Mouse (Mus musculus): Measurements from ENCODE around the gene Rsph1.

Gene Rsph1

GRCm38 (mm10) chr17:31304895-31305775 lies 28.0 kb upstream of the Rsph1 start:
- DNase-seq (ENCODE audit: inconsistent age in 2 of 2, low spot score in 1 of 2) = peak; percentile 89 to 91

DNA sequence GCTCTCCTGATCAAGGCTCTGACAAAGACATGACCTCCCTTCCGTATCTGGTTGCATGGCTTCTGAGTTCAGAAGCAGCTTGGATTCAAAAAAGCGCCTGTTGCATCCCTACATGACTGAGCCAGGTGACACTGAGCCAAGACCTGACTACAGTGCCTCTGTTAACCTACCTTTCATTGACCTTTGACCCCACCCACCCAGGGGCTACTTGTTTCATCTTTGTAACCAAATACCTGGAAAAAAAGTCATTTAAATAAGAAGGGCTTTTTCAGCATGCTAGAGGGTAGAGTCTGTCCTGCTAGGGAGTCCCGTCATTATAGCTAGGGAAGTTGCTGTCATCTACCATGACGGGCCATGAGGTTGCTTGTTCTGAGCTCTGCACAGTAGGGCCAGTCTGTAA lies 26.2 kb upstream of the Rsph1 start:
- DNase-seq (ENCODE audit: inconsistent age in 2 of 2, low spot score in 1 of 2) = no peak

- no peak for DNase-seq (ENCODE audit: inconsistent age in 2 of 2, low spot score in 1 of 2)
Measured at GRCm38 (mm10) chr17:31300736-31301135, 23.6 kb upstream of the Rsph1 start.

DNA sequence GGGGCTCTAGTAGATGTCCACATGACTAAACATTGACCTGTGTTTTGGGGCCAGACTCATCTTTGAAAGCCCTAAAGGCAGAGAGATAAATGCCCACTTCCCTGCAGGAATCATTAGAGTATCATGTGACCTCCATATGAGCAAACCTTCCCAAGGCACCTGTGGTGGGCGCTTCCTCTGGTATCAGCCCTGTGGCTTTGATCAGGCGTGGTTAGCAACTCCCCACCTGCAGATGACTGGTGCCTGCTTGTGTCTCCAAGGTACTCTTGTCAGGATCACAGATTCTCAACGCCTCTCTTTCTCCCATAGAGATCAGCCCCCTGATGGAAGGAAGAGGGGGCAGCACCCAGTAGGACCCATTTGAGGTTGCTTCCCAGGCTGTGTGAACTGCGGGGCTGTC lies 22.8 kb upstream of the Rsph1 start:
- no peak for DNase-seq (ENCODE audit: inconsistent age in 2 of 2, low spot score in 1 of 2)

DNA sequence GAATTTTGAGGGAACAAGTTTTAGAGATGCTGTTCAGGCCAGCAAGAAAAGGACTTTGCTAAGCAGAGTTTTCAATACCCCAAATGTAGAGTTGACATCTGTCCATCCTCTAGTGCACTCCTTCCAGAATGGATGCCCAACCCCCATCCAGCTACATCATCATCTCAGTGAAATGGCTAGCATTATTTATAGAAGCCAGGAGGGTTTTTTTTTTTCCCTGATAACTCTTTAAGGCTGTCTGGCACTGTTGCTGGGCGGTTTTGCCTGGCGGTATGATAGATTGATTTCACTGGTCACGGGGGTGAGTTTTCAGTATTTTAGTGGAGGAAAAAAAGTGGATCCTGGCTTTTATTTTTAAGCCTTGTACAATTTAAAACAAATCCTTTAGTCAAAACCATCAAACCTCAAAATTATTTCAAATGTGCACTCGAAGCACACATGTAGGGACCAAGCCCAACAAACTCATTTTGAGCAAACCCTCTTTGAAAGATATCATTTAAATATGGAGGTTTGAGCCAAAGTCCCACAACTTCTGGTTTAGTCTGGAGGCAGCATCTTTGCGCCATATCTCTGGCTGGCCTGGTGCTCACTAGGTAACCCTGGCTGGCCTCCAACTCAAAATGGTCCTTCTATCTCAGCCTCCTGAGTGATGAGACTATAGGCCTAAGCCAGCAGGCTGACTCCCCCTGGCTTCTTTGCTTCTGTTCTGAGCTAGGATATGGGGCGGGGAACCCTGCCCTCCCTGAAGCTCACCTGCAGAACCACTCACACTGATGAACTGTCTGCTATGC lies 21.4 kb upstream of the Rsph1 start:
- DNase-seq (ENCODE audit: inconsistent age in 2 of 2, low spot score in 1 of 2) = peak in 1 of 2 experiments; percentile 60

- peak; percentile 86 to 95 for DNase-seq (ENCODE audit: inconsistent age in 2 of 2, low spot score in 1 of 2)
Measured at GRCm38 (mm10) chr17:31297521-31297939, 20.3 kb upstream of the Rsph1 start.

DNA sequence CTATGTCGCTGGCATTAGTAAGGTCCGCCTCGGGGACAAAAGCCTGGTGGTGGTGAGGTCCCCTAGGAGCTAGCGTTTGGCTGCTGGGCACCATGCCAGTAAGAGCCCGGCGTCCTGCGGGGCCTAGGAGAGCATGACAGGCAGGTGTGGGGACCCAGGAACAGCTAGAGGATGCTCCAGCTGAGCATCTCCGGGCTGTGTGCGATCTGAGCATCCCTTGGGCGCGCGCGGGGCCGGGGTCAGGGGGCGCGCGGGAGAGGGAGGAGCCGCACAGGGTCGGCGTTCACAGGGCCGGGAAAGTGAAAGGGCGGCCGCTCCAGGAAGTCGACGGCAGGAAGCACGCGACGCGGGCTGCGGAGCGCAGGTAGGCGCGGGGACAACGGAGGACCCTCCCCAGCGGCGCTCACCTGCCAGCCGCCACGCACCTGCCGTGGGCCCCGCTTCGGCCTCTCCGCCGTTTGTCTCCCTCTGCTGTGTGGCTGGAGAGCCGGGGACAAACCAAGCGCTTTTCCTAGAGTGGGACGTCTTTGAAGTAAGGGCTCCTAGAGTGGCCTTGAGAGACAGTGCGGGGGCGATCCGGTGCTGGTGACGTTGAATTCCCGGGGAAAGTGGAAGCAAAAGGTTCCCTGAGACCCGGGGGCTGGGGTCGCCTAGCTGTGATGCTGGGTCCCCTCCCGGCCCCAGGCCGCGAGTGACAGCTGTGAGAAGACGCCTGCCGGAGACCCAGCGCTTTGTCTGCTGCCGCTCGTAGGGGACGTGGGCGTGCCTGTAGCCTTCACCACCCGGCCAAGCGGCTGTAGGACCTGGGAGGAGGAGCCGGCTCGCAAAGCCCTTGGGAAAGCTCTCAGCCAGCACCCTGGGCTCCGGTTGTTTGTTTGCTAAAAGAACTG lies 19.0 kb upstream of the Rsph1 start:
- DNase-seq (ENCODE audit: inconsistent age in 2 of 2, low spot score in 1 of 2) = peak; percentile 92 to 96

- DNase-seq (ENCODE audit: inconsistent age in 2 of 2, low spot score in 1 of 2) = peak; percentile 63 to 90
Measured at GRCm38 (mm10) chr17:31295215-31295891, 18.2 kb upstream of the Rsph1 start.

DNA sequence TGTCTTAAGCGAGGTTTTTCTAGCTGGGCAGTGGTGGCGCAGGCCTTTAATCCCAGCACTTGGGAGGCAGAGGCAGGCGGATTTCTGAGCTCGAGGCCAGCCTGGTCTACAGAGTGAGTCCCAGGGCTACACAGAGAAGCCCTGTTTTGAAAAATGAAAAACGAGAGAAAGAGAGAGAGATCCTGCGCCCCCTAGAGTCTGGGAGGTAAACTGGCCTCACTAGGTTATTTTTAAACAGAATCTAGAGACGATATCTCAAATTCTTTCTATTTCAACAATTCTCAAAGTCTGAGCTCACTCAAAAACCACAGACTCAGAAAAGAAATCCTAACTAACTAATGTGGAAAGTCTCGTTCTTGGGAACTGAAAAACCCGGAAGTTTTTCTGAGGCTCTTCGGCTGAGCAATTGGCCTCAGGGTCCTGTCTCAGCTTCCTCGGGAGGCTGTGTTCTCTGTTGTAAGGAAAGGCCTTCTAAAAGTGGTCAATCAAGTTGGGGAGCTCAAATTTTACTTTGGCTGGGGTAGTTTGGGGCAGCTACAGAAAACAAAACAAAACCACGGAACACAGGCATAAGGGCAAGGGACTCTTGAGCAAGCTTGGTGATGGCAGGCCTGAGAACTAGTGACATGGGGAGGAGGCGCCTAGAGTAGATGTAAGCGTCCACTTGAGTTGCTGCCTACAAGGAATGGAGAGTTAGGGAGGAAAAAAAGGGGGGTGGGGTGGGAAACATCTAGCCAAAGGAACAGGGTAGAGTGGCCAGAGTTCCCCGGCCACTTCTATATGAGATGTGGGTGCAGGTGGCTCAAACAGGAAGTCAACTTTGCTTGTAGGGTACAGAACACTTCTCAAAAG lies 17.4 kb upstream of the Rsph1 start:
- peak in 1 of 2 experiments; percentile 76 for DNase-seq (ENCODE audit: inconsistent age in 2 of 2, low spot score in 1 of 2)

DNA sequence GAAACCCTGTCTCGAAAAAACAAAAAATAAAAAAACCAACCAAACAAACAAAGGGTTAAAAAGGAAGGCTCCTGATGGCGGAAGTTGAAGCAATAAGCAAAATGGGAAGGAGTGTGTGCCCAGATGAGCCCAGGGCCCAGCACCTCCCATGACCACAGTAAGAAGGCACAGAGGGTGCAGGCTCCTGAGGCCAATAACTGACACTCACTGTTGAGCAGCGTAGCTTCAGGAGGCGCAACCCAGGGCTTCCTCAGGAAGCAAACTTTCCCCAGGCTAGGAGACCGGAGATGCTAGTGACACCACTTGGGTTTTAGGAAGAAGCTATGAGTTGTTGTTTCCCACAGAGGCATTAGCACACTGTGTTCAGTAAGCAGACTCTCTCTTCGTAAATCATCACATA lies 13.7 kb upstream of the Rsph1 start:
- peak in 1 of 2 experiments; percentile 59 for DNase-seq (ENCODE audit: inconsistent age in 2 of 2, low spot score in 1 of 2)

GRCm38 (mm10) chr17:31290311-31290710 lies 13.1 kb upstream of the Rsph1 start:
- no peak for DNase-seq (ENCODE audit: inconsistent age in 2 of 2, low spot score in 1 of 2)

DNA sequence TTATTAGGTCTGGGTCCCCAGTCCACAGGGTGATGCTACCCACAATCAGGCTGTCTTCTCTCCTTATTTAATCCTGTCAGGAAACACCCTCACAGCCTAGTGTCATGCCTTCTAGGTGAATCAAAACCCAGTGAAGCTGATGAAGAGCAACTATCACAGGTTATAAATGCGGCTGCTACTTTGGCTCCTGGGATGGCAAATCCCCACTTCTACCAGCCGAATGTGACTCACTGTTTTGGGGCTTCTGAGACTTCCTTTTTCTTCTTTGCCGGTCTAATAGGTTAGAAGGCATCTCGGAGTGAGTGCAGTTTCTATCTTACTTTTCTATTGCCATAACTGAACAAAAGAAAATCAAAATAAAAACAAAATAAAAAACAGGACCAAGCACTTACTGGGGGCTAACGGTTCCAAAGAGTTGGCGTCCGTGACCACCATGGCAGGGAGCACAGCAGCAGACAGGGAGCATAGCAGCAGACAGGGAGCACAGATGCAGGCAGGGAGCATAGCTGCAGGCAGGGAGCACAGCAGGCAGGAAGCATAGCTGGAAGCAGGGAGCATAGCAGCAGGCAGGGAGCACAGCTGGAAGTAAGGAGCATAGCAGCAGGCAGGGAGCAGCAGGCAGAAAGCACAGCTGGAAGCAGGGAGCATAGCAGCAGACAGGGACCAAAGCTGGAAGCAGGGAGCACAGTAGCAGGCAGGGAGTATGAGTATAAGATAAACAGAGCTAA lies 12.0 kb upstream of the Rsph1 start:
- DNase-seq (ENCODE audit: inconsistent age in 2 of 2, low spot score in 1 of 2) = no peak

DNA sequence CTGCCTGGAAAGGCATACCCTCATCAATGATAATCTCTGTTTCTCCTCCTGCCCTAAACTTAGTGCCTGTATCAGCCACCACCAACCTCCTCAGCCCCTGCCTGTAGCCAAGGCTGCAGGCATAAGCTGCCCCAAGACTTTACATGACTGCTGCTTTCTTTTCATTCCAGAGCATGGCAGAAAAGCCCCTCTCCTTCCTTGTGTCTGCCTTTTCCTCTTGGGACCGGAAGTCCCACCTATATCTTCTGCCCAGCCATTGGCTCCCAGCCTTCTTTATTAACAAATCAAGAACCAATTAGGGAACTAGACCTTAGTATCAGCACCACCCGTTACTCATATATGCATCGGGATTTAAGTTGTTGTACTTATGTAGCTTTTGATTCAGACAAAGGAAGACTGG lies 10.0 kb upstream of the Rsph1 start:
- DNase-seq (ENCODE audit: inconsistent age in 2 of 2, low spot score in 1 of 2) = no peak

- DNase-seq (ENCODE audit: inconsistent age in 2 of 2, low spot score in 1 of 2) = no peak
Measured at GRCm38 (mm10) chr17:31286492-31286891, 9.3 kb upstream of the Rsph1 start, which contains the start of gene Slc37a1. Gene Slc37a1, plus strand, starts transcription at chr17:31286792.

DNA sequence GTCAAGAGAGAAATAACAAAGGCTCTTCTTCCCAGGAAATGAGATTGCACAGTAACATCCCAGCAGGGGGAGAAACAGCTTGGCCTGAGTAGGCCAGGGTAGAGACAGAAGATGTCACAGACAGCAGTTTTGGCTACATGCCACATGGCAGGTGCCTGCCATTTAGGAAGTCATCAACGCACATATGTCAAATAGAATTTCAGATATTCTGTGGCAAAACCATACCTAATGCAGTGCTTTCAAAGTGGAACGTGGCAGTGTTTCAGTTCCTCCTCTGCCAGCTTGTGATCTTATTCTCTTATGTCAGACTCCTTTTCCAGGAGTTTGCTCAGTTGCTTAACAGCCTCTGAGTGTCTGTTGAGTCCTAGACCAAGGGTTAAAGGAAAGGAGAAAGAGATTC lies 8.7 kb upstream of the Rsph1 start:
- DNase-seq (ENCODE audit: inconsistent age in 2 of 2, low spot score in 1 of 2) = no peak

- DNase-seq (ENCODE audit: inconsistent age in 2 of 2, low spot score in 1 of 2) = no peak
Measured at GRCm38 (mm10) chr17:31282687-31283053, 5.5 kb upstream of the Rsph1 start.

- peak in 1 of 2 experiments; percentile 46 for DNase-seq (ENCODE audit: inconsistent age in 2 of 2, low spot score in 1 of 2)
Measured at GRCm38 (mm10) chr17:31281830-31282686, 4.9 kb upstream of the Rsph1 start.

DNA sequence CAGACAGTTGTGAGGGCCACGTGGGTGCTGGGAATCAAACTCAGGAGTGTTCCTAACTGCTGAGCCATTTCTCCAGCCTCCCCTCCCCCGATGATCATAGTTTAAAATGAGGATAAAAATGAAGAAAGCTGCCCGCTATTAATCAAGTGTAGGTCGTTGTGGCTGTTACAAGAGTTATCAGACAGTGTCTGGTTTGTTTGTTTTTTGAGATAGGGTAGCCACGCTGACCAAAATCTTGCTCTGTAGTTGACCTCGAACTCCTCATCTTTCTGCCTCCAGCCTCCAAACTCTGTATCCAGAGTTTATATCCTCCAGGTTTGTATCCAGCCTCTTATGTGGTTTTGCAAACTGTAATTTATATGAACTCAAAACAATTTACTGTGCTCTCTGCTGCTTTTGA lies 3.1 kb upstream of the Rsph1 start:
- no peak for DNase-seq (ENCODE audit: inconsistent age in 2 of 2, low spot score in 1 of 2)

Measured in adrenal gland, adult (tissue).